31 mouse cellular contexts compared by ENCODE assay signal in the genomic region with DNA sequence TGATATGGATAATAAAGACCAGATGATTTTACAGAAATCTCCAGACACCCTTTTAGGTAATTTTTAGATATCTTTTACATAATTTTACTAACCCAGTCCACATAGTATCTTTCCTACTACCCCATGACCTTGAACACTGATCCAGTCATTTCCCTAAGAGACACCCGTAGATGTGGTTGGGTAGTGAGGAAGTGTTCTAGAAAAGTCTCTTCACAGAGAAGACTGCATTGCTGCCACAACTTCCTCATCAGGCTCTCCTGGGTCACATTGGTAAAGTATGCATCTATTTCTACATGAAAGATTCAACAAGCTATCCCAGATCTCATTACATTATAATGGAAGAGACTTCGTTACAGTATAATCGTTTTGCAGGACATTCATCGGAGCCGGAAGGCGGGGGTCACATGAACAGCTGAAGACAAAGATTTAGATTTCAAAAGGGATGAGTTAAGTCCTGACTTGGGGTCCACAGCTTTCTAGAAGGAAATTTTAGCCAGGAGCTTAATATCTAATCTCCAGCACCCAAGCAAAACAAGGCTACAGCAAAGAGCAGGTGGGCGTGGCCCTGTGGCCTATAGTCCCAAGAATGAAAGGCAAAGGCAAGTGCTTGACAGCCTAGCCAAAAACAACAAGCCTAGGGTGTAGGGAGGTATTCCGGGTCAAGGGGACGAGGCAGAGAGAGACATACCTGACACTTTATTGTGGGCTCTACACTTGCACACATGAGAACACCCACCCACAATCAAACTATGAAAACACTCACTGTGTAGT.
A peak's percentile ranks its signal among the peaks of the same experiment; 100 is the strongest.
DNase-seq lines count a peak whose midpoint lies in the region; ATAC-seq and TF ChIP-seq lines count a peak whose summit lies in the region.
"Had no signal": no experiment of that assay in that cellular context is flagged by ENCODE, and none has a peak within 500 bp of the region (broad histone marks: within the 10 kb centered on the region; RNA-seq: fewer than 3 reads in every experiment).

No protein-coding gene starts in this region.

- ATAC-seq in common myeloid progenitor, adult 5-6 weeks (replicated peaks; ENCODE audit: low read depth, poor library complexity, severe bottlenecking), result peak; percentile 63
- no peak for ATAC-seq in forebrain, postnatal 0 days
- no peak for ATAC-seq in forebrain, embryonic 12.5 days (ENCODE audit: low FRiP score)
- no peak for ATAC-seq in hindbrain, embryonic 11.5 days (ENCODE audit: low FRiP score)
- ATAC-seq: activated CD4-positive, CD25-positive, alpha-beta regulatory T cell, adult 4 months; forebrain, embryonic 14.5 days; inflammation-experienced regulatory T-cells, adult 6 months; liver, postnatal 0 days; lung, postnatal 0 days; midbrain, embryonic 13.5 days; Patski had no signal

- no peak for TF ChIP-seq CTCF in E14TG2a.4 (conservative IDR thresholded peaks at IDR 0.05; ENCODE audit: low read length)
- no peak for TF ChIP-seq CTCF in forebrain, postnatal 0 days (IDR thresholded peaks at IDR 0.05; ENCODE audit: low read depth)

- H3K9ac ChIP-seq in forebrain, postnatal 0 days, result no peak overlapping the region
- no peak overlapping the region for H3K9ac ChIP-seq in forebrain, embryonic 12.5 days
- H3K9ac ChIP-seq in hindbrain, embryonic 11.5 days (ENCODE audit: low read depth, low read length), result no peak overlapping the region
- H3K9ac ChIP-seq: embryonic facial prominence, embryonic 13.5 days; heart, embryonic 13.5 days; hindbrain, embryonic 13.5 days; liver, postnatal 0 days; midbrain, embryonic 13.5 days had no signal

- H3K4me2 ChIP-seq in forebrain, postnatal 0 days (ENCODE audit: low read depth), result no peak overlapping the region
- no peak overlapping the region for H3K4me2 ChIP-seq in forebrain, embryonic 12.5 days
- H3K4me2 ChIP-seq in hindbrain, embryonic 11.5 days (replicated peaks; ENCODE audit: low read depth, low read length), result no peak overlapping the region
- H3K4me2 ChIP-seq: embryonic facial prominence, embryonic 13.5 days; heart, embryonic 13.5 days; hindbrain, embryonic 13.5 days; midbrain, embryonic 13.5 days had no signal

- peak; percentile 60 to 76 for DNase-seq in kidney, postnatal 25 days
- DNase-seq in kidney, adult 9 months, result no peak
- peak; percentile 88 for DNase-seq in 416B (ENCODE audit: low read depth)
- no peak for DNase-seq in forebrain, postnatal 0 days
- DNase-seq in hindbrain, embryonic 11.5 days (ENCODE audit: low spot score), result no peak
- DNase-seq: adrenal gland, postnatal 10 days; cerebellum, adult 2 months; cerebellum, postnatal 25 days; embryo, embryonic 11 days; gastrocnemius, postnatal 10 days; heart, adult 18-20 months; heart, postnatal 14 days; liver, postnatal 0 days; right cerebral cortex, postnatal 14 days had no signal

- WGBS in forebrain, postnatal 0 days, result 90% methylated on average over 9 of the region's 9 CpGs
- WGBS in forebrain, embryonic 12.5 days, result 93% methylated on average over 9 of the region's 9 CpGs
- WGBS in hindbrain, embryonic 11.5 days, result 93% methylated on average over 9 of the region's 9 CpGs

- no peaks in the 10 kb centered on the region for H3K9me3 ChIP-seq in E14TG2a.4 (ENCODE audit: low read length)
- H3K9me3 ChIP-seq in forebrain, postnatal 0 days (ENCODE audit: low read length), result no peaks in the 10 kb centered on the region
- H3K9me3 ChIP-seq in forebrain, embryonic 12.5 days, result no peaks in the 10 kb centered on the region
- no peaks in the 10 kb centered on the region for H3K9me3 ChIP-seq in hindbrain, embryonic 11.5 days (ENCODE audit: control insufficient read depth, low read length)
- H3K9me3 ChIP-seq: embryonic facial prominence, embryonic 13.5 days; heart, embryonic 13.5 days; hindbrain, embryonic 13.5 days; limb, embryonic 10.5 days; megakaryocyte, embryonic 14.5 days; midbrain, embryonic 13.5 days had no signal

- peaks cover 75% of the 10 kb centered on the region for H3K4me1 ChIP-seq in E14TG2a.4 (replicated peaks; ENCODE audit: low read depth, low read length)
- no peaks in the 10 kb centered on the region for H3K4me1 ChIP-seq in forebrain, postnatal 0 days (ENCODE audit: insufficient read depth)
- no peaks in the 10 kb centered on the region for H3K4me1 ChIP-seq in forebrain, embryonic 12.5 days
- H3K4me1 ChIP-seq in hindbrain, embryonic 11.5 days (replicated peaks; ENCODE audit: control insufficient read depth, insufficient read depth, low read length), result no peaks in the 10 kb centered on the region
- H3K4me1 ChIP-seq: embryonic facial prominence, embryonic 13.5 days; hindbrain, embryonic 13.5 days; midbrain, embryonic 13.5 days had no signal

- no peaks in the 10 kb centered on the region for H3K27me3 ChIP-seq in E14TG2a.4 (ENCODE audit: insufficient read depth, low read length)
- no peaks in the 10 kb centered on the region for H3K27me3 ChIP-seq in forebrain, postnatal 0 days (ENCODE audit: insufficient read depth, low read length)
- 0 out of 2 replicates have a peak, but pooled peaks cover 4% of the 10 kb centered on the region for H3K27me3 ChIP-seq in forebrain, embryonic 12.5 days
- no peaks in the 10 kb centered on the region for H3K27me3 ChIP-seq in hindbrain, embryonic 11.5 days (ENCODE audit: control insufficient read depth, insufficient read depth, low read length)
- H3K27me3 ChIP-seq: embryonic facial prominence, embryonic 13.5 days; heart, embryonic 13.5 days; hindbrain, embryonic 13.5 days; megakaryocyte, embryonic 14.5 days; midbrain, embryonic 13.5 days; Patski had no signal

- 0 out of 2 replicates have a peak overlapping the region, but pooled peaks have one; percentile 4 for H3K4me3 ChIP-seq in E14TG2a.4 (replicated peaks; ENCODE audit: low read length)
- H3K4me3 ChIP-seq in forebrain, postnatal 0 days (ENCODE audit: low read depth, low read length), result no peak overlapping the region
- H3K4me3 ChIP-seq in forebrain, embryonic 12.5 days (replicated peaks), result no peak overlapping the region
- H3K4me3 ChIP-seq in hindbrain, embryonic 11.5 days (ENCODE audit: low read depth, low read length), result no peak overlapping the region
- H3K4me3 ChIP-seq: embryonic facial prominence, embryonic 13.5 days; erythroblast, embryonic 14.5 days; heart, embryonic 13.5 days; hindbrain, embryonic 13.5 days; left cerebral cortex, adult 2 months; limb, embryonic 10.5 days; megakaryocyte, embryonic 14.5 days; midbrain, embryonic 13.5 days had no signal

- H3K36me3 ChIP-seq in E14TG2a.4 (ENCODE audit: insufficient read depth, low read length), result 0 out of 2 replicates have a peak, but pooled peaks cover 6% of the 10 kb centered on the region
- H3K36me3 ChIP-seq in forebrain, postnatal 0 days (ENCODE audit: insufficient read depth), result no peaks in the 10 kb centered on the region
- H3K36me3 ChIP-seq in forebrain, embryonic 12.5 days (replicated peaks), result no peaks in the 10 kb centered on the region
- H3K36me3 ChIP-seq in hindbrain, embryonic 11.5 days (ENCODE audit: control insufficient read depth, insufficient read depth, low read length), result no peaks in the 10 kb centered on the region
- H3K36me3 ChIP-seq: embryonic facial prominence, embryonic 13.5 days; heart, embryonic 13.5 days; limb, embryonic 10.5 days; midbrain, embryonic 13.5 days had no signal

- H3K27ac ChIP-seq in forebrain, postnatal 0 days (ENCODE audit: low read depth, low read length), result no peak overlapping the region
- H3K27ac ChIP-seq in forebrain, embryonic 12.5 days, result no peak overlapping the region
- no peak overlapping the region for H3K27ac ChIP-seq in hindbrain, embryonic 11.5 days (ENCODE audit: low read depth, low read length)
- H3K27ac ChIP-seq: embryonic facial prominence, embryonic 13.5 days; heart, embryonic 13.5 days; hindbrain, embryonic 13.5 days; left cerebral cortex, adult 2 months; limb, embryonic 10.5 days; midbrain, embryonic 13.5 days; stomach, postnatal 0 days had no signal

Comparison
In these comparisons a context has a peak if more than half of its experiments do, and no peak if none do; other contexts are left out.
1. DNase-seq: peak in kidney, postnatal 25 days (2 of 2) and 416B (single experiment); none in kidney, adult 9 months (single experiment), forebrain, postnatal 0 days (single experiment) and hindbrain, embryonic 11.5 days (single experiment).